Mouse (Mus musculus): Measurements from ENCODE around the gene Grsf1. TPM values are rescaled to one million over a fixed set of nuclear protein-coding genes. Genes with fewer than 3 reads are reported as not detected.

Gene Grsf1
- polyA plus RNA-seq, 1 experiment = 22.7 TPM

- H3K4me3 ChIP-seq (replicated peaks; ENCODE audit: control insufficient read depth, low read depth, low read length) = no peak overlapping the region
- TF ChIP-seq POLR2A (IDR thresholded peaks at IDR 0.05; ENCODE audit: borderline replicate concordance, control insufficient read depth, low read depth, low read length) = no peak
- TF ChIP-seq CTCF (IDR thresholded peaks at IDR 0.05; ENCODE audit: control insufficient read depth, insufficient read depth, low read length) = no peak
- 26% methylated on average over 6 of the region's 6 CpGs for WGBS
Measured at GRCm38 (mm10) chr5:88685306-88685705, 9.3 kb upstream of the Grsf1 start.

DNA sequence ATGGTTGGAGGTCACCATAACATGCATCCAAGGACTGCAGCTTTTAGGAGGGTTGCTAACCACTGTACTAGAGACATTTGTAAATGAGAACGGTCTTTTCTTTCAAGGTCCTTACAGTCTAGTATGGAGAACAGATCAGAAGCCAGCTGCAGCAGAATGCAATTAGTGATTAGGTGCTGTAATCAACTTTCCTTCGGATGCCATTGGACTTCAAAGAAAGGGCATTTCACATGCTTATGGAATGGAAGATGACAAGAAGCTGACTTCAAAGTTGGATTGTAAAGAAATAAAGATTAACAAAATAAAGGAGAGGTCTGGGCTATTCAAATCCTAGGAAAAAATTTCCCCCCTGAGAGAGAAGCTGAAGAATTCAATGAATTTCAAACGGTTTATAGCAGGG is 8.3 kb upstream of the Grsf1 start:
- no peak for TF ChIP-seq POLR2A (IDR thresholded peaks at IDR 0.05; ENCODE audit: borderline replicate concordance, control insufficient read depth, low read depth, low read length)
- no peak for TF ChIP-seq CTCF (IDR thresholded peaks at IDR 0.05; ENCODE audit: control insufficient read depth, insufficient read depth, low read length)
- WGBS = 37% methylated on average over 3 of the region's 3 CpGs
- no peak overlapping the region for H3K27ac ChIP-seq (ENCODE audit: control insufficient read depth, insufficient read depth, low read depth, low read length, poor library complexity)

More at GRCm38 (mm10) chr5:88685306-88685705, 9.3 kb upstream of the Grsf1 start:
- H3K27ac ChIP-seq (ENCODE audit: control insufficient read depth, insufficient read depth, low read depth, low read length, poor library complexity) = no peak overlapping the region
- H3K4me1 ChIP-seq (ENCODE audit: control insufficient read depth, insufficient read depth, low read length) = no peaks in the 10 kb centered on the region

DNA sequence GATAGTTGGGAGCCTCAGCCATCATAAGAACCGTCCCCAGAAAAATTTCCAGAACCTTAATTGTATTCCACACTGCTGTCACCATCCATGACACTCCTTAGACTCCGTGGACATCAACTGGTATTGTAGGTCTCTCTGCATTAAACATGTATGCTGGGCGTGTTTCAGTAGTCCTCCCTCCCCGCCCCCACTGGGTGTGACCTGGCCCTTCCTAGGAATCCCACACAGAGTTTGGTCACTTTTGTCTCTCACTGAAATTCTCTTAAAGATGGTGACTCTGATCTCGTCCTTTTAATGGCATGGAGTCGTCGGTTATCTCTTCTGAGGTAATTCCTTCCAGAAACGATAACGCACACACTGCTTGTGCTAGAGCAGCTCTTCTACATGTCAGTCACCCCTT is 7.7 kb upstream of the Grsf1 start:
- TF ChIP-seq POLR2A (IDR thresholded peaks at IDR 0.05; ENCODE audit: borderline replicate concordance, control insufficient read depth, low read depth, low read length) = no peak
- no peak for TF ChIP-seq CTCF (IDR thresholded peaks at IDR 0.05; ENCODE audit: control insufficient read depth, insufficient read depth, low read length)
- 78% methylated on average over 9 of the region's 9 CpGs for WGBS
- H3K4me3 ChIP-seq (replicated peaks; ENCODE audit: control insufficient read depth, low read depth, low read length) = no peak overlapping the region

More for the DNA sequence above, 8.3 kb upstream of the Grsf1 start:
- H3K4me1 ChIP-seq (ENCODE audit: control insufficient read depth, insufficient read depth, low read length) = no peaks in the 10 kb centered on the region
- no peak overlapping the region for H3K4me3 ChIP-seq (replicated peaks; ENCODE audit: control insufficient read depth, low read depth, low read length)

DNA sequence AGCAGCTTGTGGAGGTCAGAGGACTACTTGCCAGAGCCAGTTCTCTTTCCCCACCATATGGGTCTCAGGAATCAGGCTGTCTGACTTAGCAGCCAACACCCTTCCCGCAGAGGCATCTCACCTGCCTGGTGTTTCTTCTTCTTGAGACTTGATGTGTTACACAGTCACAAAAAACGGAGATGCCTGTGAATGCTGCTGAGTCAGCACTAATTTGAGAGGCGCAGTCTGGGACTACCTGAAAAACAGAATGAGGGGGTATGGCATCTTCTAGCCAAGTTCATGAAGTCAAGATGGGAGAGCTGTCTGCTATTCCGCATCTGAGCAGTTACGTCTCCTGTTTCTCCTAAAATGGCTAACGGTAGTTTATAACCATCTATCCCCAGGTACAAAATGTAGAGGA is 4.6 kb upstream of the Grsf1 start:
- TF ChIP-seq POLR2A (IDR thresholded peaks at IDR 0.05; ENCODE audit: borderline replicate concordance, control insufficient read depth, low read depth, low read length) (no peak), CTCF (IDR thresholded peaks at IDR 0.05; ENCODE audit: control insufficient read depth, insufficient read depth, low read length) (no peak)
- no peak overlapping the region for H3K27ac ChIP-seq (ENCODE audit: control insufficient read depth, insufficient read depth, low read depth, low read length, poor library complexity)
- H3K4me1 ChIP-seq (ENCODE audit: control insufficient read depth, insufficient read depth, low read length) = no peaks in the 10 kb centered on the region
- no peak overlapping the region for H3K4me3 ChIP-seq (replicated peaks; ENCODE audit: control insufficient read depth, low read depth, low read length)
- WGBS = 85% methylated on average over 6 of the region's 6 CpGs

More for the DNA sequence above, 7.7 kb upstream of the Grsf1 start:
- Histone ChIP-seq H3K27ac (ENCODE audit: control insufficient read depth, insufficient read depth, low read depth, low read length, poor library complexity) (no peak overlapping the region), H3K4me1 (ENCODE audit: control insufficient read depth, insufficient read depth, low read length) (no peaks in the 10 kb centered on the region)

DNA sequence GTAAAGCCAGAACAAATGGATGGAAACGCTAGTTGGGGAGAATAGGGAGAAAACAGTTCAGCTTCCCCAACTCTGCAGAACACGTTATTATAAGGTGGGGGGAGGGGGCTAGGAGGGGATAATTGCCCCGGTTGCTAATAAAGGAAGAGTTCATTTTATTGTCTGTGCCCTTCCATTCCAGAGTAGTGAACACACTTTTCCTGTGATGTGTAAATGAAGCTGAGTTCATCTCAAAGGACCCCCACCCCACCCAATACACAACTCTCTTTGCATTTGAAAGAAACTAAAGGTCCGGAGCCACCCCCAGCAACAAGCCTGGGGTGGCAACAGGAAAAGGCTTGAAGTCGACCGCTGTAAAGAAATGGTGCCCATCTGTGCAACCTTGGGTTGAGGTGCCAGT is 3.4 kb upstream of the Grsf1 start:
- H3K27ac ChIP-seq (ENCODE audit: control insufficient read depth, insufficient read depth, low read depth, low read length, poor library complexity) = no peak overlapping the region
- TF ChIP-seq CTCF (IDR thresholded peaks at IDR 0.05; ENCODE audit: control insufficient read depth, insufficient read depth, low read length) = no peak
- no peak for TF ChIP-seq POLR2A (IDR thresholded peaks at IDR 0.05; ENCODE audit: borderline replicate concordance, control insufficient read depth, low read depth, low read length)
- 62% methylated on average over 6 of the region's 6 CpGs for WGBS

DNA sequence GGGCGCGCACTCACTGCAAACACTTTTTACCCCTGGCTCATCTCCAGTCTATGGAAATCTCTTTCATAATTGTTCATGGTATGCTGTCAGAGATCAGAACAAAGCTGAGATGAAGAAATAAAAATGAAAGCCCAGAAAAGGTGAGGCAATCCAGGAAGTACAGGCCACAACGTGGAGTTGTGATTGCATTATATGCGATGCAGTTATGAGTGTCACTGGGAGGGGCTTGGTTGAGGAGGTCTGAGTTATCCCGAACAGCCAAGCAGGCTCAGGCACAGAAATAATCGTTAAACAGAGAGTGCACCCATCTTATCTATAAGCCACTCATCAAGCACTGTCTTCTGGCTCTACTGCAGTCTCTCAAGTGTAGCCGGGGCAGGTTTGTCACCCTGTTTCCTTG is 3.0 kb upstream of the Grsf1 start:
- 35% methylated on average over 7 of the region's 7 CpGs for WGBS
- H3K27ac ChIP-seq (ENCODE audit: control insufficient read depth, insufficient read depth, low read depth, low read length, poor library complexity) = no peak overlapping the region
- TF ChIP-seq POLR2A (IDR thresholded peaks at IDR 0.05; ENCODE audit: borderline replicate concordance, control insufficient read depth, low read depth, low read length) = no peak
- no peak for TF ChIP-seq CTCF (IDR thresholded peaks at IDR 0.05; ENCODE audit: control insufficient read depth, insufficient read depth, low read length)
- H3K4me1 ChIP-seq (ENCODE audit: control insufficient read depth, insufficient read depth, low read length) = no peaks in the 10 kb centered on the region
- H3K4me3 ChIP-seq (replicated peaks; ENCODE audit: control insufficient read depth, low read depth, low read length) = no peak overlapping the region

More for the DNA sequence above, 3.4 kb upstream of the Grsf1 start:
- no peak overlapping the region for H3K4me3 ChIP-seq (replicated peaks; ENCODE audit: control insufficient read depth, low read depth, low read length)
- no peaks in the 10 kb centered on the region for H3K4me1 ChIP-seq (ENCODE audit: control insufficient read depth, insufficient read depth, low read length)

DNA sequence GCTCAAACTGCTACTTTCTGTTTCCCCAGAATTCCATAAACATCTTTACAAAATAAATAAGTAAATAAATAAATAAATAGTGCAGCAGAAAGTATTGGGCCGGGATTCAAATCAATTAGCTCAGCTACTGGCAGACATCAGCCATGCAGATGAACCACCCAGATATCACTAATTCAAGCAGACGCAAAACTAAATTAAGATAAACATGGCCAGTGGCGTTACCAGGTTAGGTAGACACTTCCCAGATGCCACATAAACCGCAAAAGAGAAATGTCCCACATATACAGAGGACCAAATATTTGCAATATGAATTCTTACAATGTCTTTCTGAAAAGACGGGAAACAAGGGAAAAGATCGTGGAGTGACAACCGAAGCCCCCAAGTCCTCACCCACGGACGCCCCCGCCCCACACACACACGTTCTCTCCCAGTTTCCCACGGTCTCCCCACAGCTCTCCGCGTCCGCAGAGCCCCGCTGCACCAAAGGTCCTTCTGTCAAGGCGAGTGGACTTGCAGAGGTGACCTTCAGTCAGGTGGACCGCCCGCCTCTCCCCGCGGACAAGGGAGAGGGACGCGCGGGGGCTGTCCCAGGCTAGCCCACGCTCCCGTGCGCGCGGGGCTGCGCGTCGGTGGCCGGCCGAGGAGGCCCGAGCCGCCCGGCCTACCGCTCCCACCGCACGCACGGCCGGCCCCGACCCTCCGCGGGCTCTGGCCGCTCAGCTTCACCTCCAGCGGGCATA is 1.1 kb downstream of the Grsf1 start:
- under 1% methylated on average over 44 of the region's 47 CpGs for WGBS
- Histone ChIP-seq H3K4me3 (replicated peaks; ENCODE audit: control insufficient read depth, low read depth, low read length) (peak overlapping the region; percentile 80), H3K27ac (ENCODE audit: control insufficient read depth, insufficient read depth, low read depth, low read length, poor library complexity) (peak overlapping the region; percentile 93), H3K4me1 (ENCODE audit: control insufficient read depth, insufficient read depth, low read length) (no peaks in the 10 kb centered on the region)
- TF ChIP-seq POLR2A (IDR thresholded peaks at IDR 0.05; ENCODE audit: borderline replicate concordance, control insufficient read depth, low read depth, low read length) (no peak), CTCF (IDR thresholded peaks at IDR 0.05; ENCODE audit: control insufficient read depth, insufficient read depth, low read length) (no peak)

DNA sequence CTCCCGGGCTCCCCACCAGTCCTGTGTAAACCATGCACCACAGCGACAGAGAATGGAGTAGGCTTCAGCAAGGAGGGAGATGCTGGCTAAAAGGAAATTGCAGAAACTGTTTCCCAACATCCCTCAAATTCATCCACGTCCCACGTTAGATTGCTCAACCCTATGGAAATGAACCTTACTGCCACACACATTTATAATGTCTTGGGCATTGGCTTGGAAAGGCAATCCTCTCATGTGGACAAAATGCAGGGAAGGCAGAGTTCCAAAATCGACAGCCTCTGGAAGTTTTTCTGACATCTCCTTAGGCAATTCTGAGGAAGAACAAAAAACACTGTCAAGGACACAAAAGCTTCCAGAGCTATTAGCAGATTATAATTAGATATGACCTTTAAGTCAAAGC is 12.1 kb downstream of the Grsf1 start:
- Histone ChIP-seq H3K27ac (ENCODE audit: control insufficient read depth, insufficient read depth, low read depth, low read length, poor library complexity) (no peak overlapping the region), H3K4me1 (ENCODE audit: control insufficient read depth, insufficient read depth, low read length) (no peaks in the 10 kb centered on the region), H3K4me3 (replicated peaks; ENCODE audit: control insufficient read depth, low read depth, low read length) (no peak overlapping the region)
- WGBS = 63% methylated on average over 5 of the region's 5 CpGs
- TF ChIP-seq CTCF (IDR thresholded peaks at IDR 0.05; ENCODE audit: control insufficient read depth, insufficient read depth, low read length) = no peak

GRCm38 (mm10) chr5:88663151-88663550 is 12.8 kb downstream of the Grsf1 start:
- H3K4me1 ChIP-seq (ENCODE audit: control insufficient read depth, insufficient read depth, low read length) = no peaks in the 10 kb centered on the region
- TF ChIP-seq POLR2A (IDR thresholded peaks at IDR 0.05; ENCODE audit: borderline replicate concordance, control insufficient read depth, low read depth, low read length) (no peak), CTCF (IDR thresholded peaks at IDR 0.05; ENCODE audit: control insufficient read depth, insufficient read depth, low read length) (no peak)

More at GRCm38 (mm10) chr5:88663151-88663550, 12.8 kb downstream of the Grsf1 start:
- Histone ChIP-seq H3K27ac (ENCODE audit: control insufficient read depth, insufficient read depth, low read depth, low read length, poor library complexity) (no peak overlapping the region), H3K4me3 (replicated peaks; ENCODE audit: control insufficient read depth, low read depth, low read length) (no peak overlapping the region)
- WGBS = 78% methylated on average over 3 of the region's 3 CpGs
